Mouse (Mus musculus): ENCODE results near the gene Pigv.
"Not testable (repeated sequence)": the region's sequence is repeated elsewhere in the genome, so short reads cannot be mapped to it uniquely, and the experiment has no call there.

Pigv gene

DNA sequence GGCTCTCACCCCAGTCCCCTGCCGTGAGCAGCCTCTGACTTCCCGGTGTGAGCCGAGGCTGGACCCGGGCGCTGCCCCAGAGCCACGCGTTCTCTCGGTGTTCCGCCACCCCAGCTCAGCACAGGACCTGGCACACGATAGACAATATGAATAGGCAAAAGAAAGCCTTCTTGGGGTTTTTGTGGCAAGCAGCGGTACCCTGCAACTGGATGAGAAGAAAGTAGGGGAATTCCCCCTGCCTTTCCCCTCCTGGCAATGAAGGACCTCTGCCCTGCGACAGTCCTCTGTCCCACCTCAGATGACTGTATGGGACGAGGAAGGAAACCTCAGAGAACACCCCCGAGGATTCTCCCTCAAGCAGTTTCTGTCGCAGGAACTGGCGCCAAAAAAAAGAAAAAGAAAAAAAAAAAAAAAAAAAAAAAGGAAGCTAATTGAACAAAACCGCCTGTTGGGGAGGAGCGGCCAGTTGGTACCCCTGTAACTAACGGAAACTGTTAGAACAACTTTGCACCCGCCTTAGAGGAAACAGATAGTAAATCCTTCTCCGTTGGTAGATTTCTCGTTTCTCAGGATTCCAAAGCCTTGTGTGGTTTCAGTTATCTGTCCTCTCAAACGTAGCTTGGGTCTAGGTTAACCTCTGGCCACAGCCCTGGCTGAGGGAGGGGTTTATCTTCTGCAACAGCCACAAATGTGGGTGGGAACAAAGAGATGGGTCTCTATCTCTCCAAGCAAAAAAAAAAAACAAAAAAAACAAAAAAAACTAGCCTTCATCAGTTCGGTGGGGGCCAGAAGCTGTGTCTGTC is 599 bp upstream of the Pigv start:
- no peak for DNase-seq

DNA sequence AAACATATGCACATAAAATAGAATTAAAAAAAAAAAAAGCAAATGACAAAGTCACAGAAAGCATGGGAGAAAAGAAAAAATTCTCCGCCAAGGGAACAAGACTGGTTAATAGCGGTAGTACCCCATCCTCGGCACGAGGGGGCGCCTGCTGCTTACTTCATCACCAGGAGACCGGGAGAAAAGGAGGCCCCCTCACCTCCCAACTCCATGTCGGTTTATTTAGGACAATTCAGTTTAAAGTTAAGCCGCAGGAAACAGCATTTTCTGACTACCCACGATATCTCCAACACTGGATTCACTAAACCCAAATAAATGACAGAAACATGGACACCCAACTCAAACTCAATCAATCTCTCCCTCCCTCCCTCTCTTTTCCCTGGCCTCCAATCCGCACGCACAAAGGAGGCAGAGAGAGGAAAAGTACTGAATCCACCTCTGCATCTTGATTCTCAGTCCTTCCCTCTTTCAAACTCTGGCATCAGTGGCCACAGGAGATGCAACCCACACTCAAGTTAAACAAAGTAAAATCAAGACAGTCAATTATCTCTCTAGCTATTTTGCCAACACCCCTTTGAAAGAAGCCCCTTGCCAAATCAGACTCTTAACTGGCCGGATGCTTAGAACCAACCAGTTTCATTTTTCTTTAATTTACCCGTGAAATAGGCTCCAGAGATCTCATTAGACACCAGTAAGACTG is 1.1 kb downstream of the Pigv start:
- DNase-seq: peak; percentile 88

DNA sequence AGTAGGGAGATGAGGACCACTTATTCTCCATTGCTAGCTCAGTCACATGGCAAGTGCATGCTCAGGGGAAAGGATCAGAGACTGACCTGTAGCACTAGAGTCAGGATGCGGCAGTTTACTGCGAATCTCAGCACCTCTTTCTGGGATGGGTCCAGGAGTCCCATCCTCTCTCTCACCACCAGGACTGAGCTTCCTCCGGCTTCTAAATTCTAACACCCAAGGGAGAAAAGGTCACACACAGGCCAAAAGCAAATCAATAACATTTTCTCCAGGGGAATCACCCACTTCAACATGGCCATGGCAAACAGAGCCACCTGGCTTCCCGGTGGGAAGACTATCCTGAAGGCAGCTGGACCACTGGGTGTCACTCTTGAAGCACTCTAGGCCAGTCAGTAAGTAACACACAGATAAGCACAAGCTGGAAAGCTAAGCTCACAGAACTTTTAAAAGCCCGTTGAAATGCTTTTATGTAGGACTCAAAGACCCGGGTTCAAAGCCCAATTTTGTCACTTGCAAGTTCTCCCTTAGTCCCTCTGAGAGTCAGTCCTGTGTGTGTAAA is 2.7 kb downstream of the Pigv start:
- no peak for DNase-seq

DNA sequence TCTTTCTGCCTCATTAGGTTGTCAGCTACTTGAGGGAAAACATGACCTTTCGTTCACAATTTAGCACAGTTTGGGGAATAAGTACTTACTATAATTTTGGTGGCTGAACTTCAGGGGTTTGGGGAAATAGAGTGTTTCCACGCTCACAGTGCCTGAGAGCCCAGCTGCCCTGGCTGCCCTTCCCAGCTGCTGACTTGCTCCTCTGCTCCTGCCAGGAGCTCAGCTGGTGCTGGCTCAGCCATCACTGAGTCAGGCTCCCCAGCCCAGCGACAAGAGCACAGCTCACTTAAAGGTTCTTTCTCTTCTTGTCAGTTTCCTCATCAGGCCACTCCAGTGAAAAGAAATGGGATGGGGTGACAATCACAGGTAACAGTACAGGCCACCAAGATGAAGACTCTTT is 3.9 kb downstream of the Pigv start:
- no peak for DNase-seq

DNA sequence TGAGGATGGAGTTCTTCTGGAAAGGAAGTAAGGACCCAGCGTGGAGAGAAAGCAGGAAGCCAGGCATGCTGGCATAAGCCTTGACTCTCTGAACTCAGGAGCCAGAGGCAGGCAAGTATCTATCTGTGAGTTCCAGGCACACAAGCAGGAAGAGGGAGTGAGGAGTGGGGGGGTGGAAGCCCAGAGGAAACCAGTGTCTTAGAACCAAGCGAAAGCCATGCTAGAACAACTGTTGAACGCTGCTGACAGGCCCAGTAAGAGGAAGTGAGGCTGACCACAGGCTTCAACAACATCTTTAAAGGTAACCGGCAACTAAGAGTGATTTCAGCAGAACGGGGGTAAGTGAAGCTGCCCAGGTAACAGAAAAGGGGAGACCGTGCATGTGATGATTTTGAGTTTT is 6.2 kb downstream of the Pigv start:
- DNase-seq: no peak

DNA sequence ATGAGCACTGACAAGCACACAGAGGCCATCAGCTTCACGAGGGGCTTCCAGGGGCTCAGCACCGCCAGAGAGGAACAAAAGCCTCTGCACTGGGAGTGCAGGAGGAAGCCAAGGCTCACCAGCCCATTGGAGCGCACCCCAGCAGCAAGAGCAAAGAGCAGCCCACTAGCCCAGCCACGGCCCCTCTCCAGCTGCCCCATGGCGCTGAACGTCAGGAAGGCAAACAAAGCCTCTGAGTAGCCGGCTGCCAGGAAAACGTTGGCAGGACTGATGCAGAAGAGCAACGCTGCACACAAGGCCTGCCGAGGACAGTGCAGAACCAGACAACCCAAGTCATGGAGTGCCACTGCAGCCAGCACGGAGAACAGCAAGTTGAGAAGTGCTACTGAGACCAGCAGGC is 7.3 kb downstream of the Pigv start:
- no peak for DNase-seq

DNA sequence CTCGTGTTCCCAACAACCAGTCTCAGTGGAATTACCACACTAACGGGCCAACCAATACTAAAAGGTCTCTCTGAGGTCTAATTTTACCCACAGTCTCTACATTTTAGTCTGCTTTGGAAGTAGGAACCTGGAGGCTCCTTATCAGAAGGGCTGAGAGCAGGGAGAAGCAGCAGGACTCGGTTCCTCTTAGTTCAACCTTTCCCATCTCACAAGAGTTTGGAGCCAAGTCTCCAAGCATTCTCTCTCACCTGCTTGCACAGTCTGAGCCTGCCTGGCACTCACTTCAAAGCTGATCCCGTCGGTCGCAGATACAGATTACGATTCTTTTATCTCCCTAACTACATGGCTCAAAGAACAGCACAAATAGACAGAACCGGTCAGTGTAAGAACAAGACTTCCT is 9.5 kb downstream of the Pigv start:
- DNase-seq: no peak

DNA sequence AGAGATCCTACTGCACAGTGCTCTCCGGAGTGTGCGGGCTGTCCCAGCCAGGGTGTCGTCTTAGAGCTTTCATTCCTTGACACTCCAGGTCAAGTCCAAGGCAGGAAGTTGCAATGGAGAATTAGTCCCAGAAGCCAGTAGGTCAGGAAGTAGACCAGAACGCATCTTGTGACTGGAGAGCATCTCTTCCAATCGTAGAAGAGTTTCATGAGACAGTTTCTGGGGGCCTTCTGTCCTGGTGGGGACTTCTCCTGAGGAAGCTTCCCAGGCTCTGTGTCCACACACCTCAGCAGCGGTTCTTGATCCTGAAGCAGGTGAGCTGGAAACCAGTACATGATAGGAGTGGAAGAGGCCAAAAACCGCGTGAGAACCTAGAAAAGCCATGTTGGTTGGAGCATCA is 10.0 kb downstream of the Pigv start:
- no peak for DNase-seq

DNA sequence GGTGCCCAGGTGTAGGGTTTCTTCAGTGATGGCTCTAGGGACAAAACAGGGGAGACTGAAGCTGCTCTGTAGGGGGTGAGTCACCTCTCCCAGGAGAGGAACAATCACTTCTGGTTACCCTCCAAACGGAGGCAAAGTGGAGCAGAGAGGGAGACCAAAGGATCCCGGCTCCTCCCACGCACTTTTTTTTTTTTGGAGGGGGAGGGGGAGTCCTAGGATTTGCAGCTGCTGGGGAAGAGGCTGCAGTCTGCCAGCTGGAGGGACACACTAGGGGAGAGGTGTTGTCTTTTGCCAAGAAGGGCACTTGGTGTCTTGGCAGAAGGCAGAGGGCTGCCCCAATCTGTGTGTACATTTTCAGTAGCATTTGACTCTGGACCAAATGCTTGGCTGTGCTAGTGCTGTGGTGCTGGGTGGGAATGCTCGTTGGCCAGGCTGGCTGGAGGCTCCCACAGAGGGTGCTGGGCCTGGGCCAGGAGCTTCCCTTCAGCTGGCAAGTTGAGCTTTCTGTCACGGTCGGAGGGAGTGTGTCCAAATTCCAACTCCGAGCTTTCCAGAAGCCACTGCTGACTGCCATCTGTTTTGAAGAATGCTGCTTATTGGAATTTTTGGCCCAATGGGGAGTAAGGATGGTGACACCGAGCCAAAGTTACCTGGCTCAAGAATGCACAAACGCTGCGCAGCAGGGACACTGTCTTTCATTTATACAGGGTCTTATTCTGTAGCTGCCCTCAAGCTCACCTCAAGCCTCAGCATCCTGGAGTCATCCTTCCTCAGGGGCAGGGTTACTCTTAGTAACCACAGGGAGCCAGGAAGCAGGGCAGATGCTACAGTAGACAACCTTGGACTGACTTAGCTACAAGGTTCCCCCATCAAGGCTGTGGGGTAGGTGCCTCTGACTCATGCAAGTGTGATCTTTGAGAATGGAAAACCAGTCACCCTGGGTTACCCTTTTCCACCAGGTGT is 12.0 kb downstream of the Pigv start:
- peak; percentile 80 for DNase-seq

DNA sequence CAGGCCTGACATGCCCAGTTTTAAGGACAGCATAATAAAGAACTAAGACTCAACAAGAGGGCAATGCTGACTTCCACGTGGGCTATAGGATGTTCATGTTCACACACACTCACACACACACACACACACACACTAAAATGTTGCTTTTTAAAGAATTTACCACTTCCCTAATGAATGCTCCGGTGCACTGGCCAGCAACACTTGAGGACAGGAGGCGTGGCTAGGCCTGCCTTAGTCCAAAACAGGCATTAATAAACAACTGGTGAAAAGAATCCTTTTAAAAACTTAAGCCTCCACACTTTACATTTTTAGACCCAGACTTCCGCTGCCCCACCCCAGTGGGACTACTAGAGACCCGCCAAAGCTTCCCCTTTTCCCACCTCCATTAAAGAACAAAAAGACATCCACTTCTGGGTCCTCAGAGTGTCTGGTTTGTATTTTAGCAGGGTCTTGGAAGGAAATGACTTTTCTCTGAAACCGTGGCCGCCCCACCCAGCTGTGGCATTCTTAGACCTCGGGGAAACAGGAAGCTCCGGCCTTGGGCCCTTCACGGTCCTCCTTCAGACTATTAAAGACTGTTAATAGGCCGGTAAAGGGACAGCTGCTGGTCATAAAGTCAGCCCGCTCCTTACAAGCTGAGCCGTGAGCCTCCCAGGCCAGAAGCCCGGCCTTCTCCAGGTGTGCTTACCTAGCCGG is 12.8 kb downstream of the Pigv start:
- DNase-seq: peak; percentile 25

DNA sequence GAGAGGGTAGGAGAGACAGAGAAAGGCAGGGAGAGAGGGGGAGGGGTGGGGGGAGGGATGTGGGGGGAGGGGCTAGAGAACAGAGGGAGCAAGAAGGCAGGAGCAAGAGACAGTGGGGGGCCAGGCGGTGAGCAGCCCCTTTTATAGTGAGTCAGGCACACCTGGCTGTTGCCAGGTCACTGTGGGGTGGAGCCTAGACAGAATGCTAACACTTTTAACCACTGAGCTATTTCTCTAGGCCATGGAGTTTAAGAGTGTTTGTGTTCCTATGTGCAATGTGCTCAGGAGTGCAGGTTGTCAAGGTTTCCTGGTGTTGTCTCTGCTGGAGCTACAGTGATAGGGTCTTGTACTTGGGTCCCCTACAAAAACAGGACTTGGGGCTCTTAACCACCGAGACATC is 13.7 kb downstream of the Pigv start:
- no peak for DNase-seq

DNA sequence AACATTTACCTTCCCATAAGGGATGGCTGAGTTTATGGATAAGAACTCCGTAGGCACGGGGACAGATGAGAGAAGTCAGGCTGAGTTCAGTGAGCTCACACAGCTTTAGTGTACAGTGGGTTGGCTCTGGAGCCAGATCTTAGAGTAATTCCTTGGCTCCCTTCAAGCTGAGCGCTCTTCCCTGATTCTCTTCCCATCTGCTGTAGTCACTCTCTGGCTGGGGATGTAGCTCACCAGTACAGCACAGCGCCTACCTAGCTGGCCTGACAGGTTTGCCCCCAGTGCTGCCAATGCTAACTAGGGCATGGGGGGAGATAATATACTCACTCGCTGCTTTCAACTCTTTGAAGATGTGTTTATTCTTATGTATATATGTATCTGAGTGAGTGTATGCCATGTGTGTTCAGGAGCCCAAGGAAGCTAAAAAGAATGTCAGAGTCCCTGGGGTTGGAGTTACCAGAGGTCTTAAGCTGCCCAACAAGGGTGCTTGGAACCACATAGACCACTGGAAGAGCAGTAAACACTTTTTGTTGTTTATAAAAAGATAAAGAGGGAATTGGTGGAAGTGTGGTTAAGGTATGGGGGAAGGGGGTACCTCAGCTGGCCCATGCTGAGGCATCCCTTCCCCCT is 14.5 kb downstream of the Pigv start:
- no peak for DNase-seq

DNA sequence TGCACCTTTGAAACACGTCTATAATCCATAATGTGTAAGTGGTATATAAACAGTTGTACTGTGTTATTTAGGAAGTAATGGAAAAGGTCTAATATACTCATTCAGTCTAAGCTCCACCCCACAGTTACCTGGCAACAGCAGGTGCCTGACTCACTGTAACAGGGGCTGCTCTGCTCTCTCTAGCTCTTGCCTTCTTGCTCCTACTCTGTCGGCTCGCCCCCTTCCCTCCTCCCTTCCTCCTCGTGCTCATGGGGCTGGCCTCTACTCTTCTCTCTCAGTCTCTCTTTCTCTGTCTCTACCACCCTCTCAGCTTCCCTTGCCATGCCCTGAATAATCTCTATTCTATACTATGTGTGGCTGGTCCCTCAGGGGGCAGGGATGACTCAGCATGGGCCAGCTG is 15.4 kb downstream of the Pigv start:
- DNase-seq: no peak

DNA sequence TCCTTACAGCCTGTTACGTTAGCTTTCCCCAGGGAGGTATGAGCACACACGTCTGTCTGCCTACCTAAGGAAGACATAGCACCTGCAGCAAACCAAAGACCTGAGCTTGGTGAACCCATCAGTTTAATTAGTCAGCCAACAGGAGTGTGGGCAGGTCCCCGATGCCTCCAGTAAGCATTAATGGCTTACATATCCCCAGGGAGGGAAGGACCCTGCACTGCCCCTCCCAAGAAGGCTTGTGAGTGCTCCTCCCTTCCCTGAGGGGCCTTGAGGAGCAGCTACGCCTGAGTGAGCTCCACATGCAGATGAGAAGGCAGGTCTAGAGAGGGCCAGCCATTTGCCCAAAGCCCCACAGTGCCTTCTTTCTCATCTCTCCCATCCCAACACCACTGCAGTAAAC is 16.2 kb downstream of the Pigv start:
- DNase-seq: no peak

DNA sequence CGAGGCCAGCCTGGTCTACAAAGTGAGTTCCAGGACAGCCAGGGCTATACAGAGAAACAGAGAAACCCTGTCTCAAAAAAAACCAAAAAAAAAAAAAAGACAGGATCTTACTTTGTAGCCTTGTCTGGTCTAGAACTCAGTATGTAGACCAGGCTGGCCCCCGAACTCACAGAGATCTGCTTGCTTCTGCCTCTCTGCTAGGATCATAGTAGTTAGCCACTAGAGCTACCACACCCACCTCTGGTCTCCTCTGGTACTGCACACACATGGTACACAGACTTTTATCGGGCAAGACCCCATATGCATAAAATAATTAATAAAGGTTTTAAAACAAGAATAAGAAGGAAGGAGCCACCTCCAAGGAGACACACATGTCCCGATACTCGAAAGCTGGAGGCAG is 18.4 kb downstream of the Pigv start:
- not testable (repeated sequence) for DNase-seq

DNA sequence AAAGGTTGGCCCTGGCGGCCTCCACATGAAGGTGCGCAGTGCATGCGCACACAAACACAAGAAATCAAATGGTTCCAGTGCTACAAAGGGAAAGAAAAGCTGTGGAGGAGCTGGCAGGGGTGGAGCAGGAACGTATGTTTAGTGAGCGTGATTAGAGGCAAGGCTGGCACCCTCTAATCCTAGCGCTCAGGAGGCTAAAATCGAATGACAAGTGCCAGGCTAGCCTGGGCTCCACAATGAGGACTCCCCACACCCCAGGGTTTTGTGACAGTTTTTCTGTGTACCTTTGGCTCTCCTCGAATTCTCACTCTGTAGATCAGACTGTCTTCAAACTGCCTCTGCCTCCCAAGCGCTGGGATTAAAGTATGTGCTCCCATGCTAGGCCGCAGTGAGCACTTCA is 19.7 kb downstream of the Pigv start:
- DNase-seq: no peak

DNA sequence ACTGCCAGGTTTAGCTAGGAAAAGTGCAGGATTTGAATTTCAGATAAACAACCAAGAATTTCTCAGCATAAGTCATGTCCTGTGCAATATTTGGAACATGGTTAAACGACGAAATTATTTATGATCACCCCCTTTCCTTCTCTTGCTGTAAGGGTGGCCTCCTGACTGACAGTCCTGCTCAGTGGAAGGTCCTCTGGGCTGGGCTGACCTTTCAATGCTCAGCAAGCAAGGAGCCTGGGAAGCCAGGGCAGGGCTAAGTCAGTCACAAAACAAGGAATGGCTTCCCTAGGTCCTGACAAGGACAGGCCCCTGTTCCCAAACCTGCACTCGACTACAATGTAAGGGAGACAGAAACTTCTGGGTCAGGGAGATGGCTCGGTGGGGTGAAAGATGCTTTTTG is 20.5 kb downstream of the Pigv start:
- DNase-seq: no peak

DNA sequence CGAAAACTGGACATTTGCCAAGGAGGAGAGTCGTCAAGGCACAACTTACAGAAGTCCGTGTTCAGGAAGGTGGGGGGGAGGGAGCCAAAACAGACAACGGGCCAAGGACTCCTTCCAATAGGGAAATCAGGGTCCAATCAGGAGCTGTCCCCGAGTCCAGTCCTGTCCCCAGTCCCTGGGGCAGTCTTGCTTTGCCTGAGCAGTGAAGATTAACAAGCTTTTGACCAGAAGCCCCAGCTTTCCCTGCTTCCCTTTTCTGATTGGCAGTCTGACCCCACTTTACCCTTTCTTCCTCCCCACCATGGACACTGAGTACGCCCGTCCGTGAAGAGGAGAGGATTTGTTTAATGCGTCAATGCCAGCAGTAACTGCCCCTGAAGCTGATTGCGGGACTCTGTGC is 21.0 kb downstream of the Pigv start:
- no peak for DNase-seq

DNA sequence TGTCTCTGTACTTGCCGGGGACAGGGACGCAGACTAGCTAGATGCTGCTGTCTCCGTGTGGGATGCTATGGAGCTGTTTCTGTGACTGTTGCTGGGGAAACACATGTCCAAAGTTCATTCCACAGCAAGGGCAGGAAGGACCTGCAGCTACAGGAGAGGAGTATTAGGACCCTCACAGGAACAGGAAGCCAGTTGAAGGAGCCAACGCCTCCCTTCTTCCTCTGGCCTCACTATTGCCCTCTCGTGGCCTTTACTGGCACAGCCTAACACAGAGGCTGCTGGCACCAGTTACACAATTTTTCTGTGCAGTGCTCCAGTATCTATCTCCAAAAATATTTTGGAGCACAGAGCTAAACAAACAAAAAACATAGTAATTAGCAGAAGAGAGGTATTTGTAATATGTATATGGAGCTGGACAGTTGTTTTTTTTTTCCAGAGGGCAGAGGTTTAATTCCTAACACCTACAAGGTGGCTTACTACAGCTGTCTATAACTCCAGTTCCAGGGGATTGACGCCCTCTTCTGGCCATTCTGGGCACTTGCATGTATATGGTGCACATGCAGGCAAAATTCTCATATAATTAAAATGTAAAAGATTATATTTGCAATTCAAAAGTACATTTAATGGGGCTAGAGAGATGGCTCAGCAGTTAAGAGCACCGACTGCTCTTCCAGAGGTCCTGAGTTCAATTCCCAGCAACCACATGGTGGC is 22.3 kb downstream of the Pigv start, which contains the start of gene Zdhhc18:
Gene Zdhhc18, minus strand, starts transcription at position 166 of the 711 bp plus-strand sequence.
- DNase-seq: peak; percentile 84

DNA sequence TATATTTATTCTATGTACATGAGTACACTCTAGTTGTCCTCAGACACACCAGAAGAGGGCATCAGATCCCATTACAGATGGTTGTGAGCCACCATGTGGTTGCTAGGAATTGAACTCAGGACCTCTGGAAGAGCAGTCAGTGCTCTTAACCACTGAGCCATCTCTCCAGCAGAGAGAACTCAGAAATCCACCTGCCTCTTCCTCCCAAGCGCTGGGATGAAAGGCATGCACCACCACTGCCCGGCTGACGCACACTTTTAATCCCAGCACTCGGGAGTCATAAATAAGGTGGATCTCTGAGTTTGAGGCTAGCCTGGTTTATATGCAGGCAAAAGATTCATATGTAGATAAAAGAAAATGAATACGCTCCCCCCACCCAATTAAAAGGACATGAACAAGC is 23.0 kb downstream of the Pigv start:
- not testable (repeated sequence) for DNase-seq

DNA sequence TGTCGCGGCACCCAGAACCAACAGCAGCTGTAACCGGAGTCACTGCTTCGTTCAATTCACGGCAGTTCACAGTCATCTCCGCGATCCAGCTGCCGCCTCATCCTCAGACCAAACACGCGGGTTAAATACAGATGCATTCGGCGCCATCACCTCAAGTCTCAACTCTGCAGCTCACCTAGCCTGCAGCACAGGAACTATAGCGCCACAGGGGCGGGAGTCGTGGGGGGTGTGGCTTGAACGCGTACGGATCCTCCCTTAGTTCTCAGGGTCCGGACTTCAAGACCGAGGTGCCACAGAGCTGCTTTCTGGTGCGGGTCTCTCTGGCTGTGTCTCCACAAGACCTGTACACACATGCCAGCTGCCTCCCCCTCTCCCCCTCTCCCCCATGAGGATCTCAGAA is 26.8 kb downstream of the Pigv start:
- no peak for DNase-seq
